In genomic region chr8:118357596-118357995, GRCm38 (mm10) we compare ENCODE assay signal across 16 mouse cellular contexts.
DNase-seq lines count a peak whose midpoint lies in the region.
"Had no signal": no experiment of that assay in that cellular context is flagged by ENCODE, and none has a peak within 500 bp of the region (broad histone marks: within the 10 kb centered on the region; RNA-seq: fewer than 3 reads in every experiment).

No protein-coding gene starts in this region.

- peak; percentile 26 to 65 for DNase-seq in left cerebral cortex, adult 18-20 months (ENCODE audit: low spot score in 2 of 2)
- no peak for DNase-seq in left cerebral cortex, postnatal 4 days
- DNase-seq in right cerebral cortex, adult 18-20 months = peak; percentile 54
- no peak for DNase-seq in right cerebral cortex, postnatal 10 days (ENCODE audit: low spot score in 2 of 2)
- peak; percentile 66 for DNase-seq in brain, adult 2 months (ENCODE audit: low read depth, low spot score)
- DNase-seq in frontal cortex, postnatal 36 days (ENCODE audit: low spot score in 2 of 2) = peak; percentile 41 to 42
- DNase-seq in gastrocnemius, postnatal 25 days = no peak
- DNase-seq in embryo, embryonic 10.5 days (ENCODE audit: low spot score) = no peak
- DNase-seq: adrenal gland, adult 2 months; adrenal gland, postnatal 14 days; cerebellum, adult 11-12 months; cerebellum, adult 8-10 months; cerebellum, postnatal 10 days; cerebellum, postnatal 36 days; gastrocnemius, postnatal 10 days; heart, adult 11 months had no signal

- intact Hi-C loops in left cerebral cortex, postnatal 4 days (cut with DNase I) = no loop called here

Comparison
In these comparisons a context has a peak if more than half of its experiments do, and no peak if none do; other contexts are left out.
1. DNase-seq: peak in left cerebral cortex, adult 18-20 months (2 of 2), right cerebral cortex, adult 18-20 months (single experiment), brain, adult 2 months (single experiment) and frontal cortex, postnatal 36 days (2 of 2); none in left cerebral cortex, postnatal 4 days (single experiment), right cerebral cortex, postnatal 10 days (0 of 2), gastrocnemius, postnatal 25 days (single experiment) and embryo, embryonic 10.5 days (single experiment).